Mouse (Mus musculus) Muller cell, postnatal 12 days (primary cell): ENCODE measurements around the gene Cracr2b.

Experiments
- DNase-seq: peaks from one replicate; pipeline ENCODE4 v3.0.0-alpha.2; 2015; ENCODE audit errors: inconsistent ontology term

The Cracr2b gene

DNA sequence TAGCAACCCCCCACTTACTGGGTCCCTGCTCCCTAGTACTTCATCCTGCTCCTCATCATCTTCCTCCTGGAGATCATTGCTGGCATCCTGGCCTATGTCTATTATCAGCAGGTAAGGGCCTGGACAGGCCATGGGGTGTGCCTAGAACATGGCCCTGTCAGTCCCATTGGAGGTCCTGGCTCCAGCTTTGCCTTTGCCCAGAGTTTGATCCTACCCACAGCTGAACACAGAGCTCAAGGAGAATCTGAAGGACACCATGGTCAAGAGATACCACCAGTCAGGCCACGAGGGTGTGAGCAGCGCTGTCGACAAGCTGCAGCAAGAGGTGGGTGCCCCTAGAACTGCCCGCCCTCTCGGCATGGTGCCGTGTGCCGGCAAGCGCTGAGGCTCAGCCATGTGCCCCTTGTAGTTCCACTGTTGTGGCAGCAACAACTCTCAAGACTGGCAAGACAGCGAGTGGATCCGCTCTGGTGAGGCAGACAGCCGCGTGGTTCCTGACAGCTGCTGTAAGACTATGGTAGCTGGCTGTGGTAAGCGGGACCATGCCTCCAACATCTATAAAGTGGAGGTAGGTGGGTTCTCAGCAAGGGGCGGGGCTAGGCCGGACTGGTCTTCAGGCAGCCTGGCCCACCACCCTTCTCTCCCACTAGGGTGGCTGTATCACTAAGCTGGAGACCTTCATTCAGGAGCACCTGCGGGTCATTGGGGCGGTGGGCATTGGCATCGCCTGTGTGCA is 9.2 kb downstream of the Cracr2b start:
- no peak for DNase-seq

DNA sequence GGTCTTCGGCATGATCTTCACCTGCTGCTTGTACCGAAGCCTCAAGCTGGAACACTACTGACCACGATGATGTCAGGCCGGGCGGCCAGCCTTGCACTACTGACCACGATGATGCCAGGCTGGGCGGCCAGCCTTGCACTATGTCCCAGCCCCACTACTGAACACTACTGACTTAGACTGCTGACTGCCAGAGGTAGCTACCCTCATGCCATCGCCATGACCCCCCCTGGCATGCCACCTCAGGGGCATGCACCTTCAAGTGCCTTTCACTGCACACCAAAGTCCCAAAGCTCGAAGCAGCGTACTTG is 9.7 kb downstream of the Cracr2b start:
- no peak for DNase-seq

DNA sequence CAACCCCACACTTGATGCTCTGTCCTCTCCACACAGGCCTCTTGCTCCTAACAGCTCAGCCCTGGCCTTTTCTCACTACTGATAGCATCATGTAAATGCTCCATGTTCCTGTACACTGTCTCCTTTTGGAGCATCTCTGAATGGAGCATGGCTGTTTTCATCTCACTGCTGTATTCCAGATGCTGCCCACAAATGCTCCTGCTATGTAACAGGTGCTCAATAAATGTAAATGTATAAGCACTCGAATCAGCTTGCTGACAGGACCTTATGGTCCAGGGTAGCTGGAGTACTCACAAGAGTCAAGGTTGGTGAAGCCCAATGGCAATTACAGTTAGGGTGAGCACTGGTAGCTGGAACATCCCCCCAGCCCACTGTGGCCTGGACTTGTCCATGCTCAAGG is 10.3 kb downstream of the Cracr2b start:
- DNase-seq = no peak

DNA sequence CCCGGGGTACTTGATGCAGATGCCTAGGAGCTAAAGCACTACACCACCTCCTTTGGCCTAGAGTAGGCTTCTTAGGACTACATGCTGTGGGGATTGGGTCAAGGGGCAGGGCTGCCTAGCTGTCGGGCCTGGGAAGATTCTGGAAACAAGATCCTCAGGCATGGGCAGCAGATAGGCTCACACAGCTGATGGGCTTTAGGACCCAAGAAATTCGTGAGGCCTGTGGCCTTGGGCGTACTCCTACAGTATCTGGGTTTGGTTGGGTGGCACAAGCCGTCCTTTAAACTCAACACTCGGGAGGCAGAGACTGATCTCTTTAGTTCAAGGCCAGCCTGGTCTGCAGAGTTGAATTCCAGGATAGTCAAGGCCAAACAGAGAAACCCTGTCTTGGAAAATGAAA is 11.3 kb downstream of the Cracr2b start:
- no peak for DNase-seq

DNA sequence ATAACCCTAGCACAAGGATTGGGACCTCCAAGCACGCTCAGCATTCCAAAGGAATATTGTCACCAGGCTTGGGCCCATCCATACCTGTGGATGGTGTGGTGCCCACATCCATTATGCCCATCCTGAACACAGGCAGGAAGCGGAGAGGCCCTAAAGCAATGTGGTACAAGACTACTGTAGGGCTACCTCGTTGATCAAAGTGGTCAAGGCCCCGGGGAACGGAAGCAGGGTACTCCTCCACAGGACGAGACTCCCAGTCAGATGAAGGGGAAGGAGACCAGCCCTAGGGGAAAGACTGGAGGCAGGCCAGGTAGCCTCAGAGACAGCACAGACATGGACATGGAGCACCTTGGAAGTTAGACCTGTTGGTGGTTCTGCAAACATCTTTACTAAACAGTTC is 11.9 kb downstream of the Cracr2b start:
- DNase-seq = no peak

DNA sequence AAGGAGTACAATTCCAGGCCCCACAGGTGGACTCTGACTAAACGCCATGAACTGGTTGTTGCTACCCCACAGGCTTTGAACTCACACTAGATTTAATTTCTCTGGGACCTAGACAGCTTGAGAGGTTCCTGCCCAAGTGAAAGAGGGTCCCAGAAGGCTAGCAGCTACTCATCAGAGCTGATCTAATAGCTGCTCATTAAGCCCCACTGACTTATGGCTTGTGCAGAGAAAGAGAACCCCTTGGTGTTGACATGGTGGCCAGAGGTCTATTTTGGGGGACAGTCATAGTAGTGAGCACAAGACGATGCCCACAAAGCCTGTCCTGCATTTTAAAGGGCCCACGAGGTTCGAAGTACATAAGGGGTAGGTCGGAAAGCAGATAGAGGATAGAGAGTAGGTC is 13.3 kb downstream of the Cracr2b start:
- no peak for DNase-seq

DNA sequence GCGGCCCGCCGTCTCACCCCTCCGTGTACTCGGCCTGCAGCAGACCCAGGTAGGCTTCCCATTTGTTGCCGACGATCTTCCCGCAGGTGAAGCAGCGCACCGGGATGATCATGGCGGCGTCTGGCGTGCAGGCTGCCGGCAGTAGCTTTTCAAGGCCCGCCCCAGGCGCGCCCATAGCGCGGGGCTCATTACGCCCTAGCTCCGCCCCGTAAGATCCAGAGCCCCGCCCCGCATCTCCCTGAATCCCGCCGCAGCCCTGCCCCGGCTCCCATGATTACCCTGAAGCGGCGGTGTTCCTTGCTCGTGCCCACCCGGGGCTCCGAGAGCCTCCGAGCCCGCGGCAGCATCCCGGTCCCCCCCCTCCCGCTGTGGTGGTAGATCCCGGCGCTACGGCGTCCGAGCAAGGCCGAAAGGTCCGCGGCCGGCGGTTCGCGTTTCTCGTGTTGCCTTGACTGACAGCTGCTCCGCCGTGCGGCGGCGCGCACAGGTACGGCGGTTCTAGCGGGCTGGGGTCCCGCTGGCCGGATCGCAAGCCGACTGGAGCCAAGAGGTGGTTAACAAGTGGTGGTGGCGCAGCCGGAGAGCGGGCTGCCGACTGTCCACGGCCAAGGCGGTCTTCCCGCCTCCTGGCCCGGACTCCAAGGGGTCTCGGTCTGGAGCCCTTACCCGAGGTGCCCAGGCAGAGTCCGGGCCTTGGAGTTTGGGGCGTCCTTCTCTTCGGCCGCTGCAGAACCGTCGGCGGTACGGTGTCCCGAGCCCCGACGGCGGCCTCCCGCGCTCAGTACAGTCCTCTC is 14.3 kb downstream of the Cracr2b start, which contains the start of the genes Polr2l and Tspan4:
Polr2l (minus strand) TSS at position 122 of the 794 bp plus-strand sequence.
Tspan4 (plus strand) TSS at position 230 of the 794 bp plus-strand sequence.
- DNase-seq = peak; percentile 91

DNA sequence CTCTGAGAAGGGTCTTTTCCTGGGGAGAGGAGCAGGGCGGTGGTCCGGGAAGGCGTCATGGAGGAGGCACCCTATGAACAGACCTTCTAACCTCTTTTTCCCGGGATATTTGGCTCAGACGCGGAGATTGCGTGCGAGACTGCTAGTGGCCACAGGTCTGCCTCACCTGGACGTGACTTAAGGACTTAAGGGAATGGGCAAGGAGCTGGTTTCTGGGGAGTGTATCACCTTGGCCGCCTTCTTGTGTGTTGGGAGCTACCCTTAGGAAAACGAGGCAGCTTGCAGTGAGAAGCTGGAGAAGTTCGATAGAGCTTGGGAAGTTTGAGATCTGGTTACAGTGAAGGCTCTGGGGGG is 14.9 kb downstream of the Cracr2b start:
- DNase-seq = no peak

DNA sequence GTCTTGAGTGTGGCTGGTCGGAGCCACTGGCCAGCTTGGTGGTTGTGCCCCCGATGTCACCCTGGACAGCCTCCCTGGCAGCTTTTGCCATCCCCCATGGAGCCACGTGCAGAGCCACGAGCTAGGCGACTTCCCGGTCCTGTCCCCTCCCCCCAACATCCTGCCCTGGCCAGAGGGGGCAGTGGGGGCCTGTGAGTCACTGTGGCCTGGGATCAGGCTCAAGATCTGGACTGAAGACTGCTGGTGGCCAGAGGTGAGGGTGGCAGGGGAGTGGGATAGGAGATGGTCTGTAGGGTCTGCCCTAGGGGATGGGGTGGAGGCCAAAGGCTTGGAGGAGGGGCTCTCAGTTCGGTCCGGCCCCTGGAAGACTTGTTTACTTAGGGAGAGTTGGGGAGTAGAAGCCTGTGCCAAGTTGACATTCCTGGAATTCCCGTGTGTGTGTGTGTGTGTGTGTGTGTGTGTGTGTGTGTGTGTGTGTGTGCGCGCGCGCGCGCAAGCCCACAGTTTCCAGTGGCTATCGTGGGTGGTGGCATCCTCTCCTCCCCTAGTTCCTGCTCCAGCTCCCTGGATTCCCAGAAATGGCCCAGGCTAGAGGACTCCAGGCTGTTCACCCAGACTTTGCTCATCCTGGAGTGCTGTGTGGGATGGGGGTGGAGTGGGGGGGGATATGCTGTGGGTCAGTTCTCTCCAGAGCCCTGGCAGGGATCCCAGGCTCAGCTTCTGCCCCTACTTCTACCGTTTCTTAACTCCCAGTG is 15.5 kb downstream of the Cracr2b start:
- peak; percentile 97 for DNase-seq

DNA sequence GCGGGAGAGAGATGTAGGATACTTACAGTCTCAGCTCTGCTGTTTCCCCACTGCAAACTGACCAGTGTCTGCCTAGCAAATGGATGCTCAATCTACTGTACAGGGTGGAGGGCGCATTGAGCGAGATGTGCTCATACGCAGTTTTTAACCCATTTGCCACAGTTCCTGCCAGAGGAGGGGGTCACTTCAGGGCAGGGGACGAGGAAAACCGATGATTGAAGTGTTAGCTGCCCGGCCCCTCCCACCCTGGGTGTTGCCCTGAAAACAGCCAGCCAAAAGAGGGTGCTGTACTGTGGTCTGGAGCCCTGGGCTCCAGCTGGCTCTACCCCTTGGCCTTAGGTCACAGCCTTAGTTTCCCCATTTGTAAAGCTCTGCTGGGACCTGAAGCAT is 16.1 kb downstream of the Cracr2b start:
- DNase-seq = no peak

DNA sequence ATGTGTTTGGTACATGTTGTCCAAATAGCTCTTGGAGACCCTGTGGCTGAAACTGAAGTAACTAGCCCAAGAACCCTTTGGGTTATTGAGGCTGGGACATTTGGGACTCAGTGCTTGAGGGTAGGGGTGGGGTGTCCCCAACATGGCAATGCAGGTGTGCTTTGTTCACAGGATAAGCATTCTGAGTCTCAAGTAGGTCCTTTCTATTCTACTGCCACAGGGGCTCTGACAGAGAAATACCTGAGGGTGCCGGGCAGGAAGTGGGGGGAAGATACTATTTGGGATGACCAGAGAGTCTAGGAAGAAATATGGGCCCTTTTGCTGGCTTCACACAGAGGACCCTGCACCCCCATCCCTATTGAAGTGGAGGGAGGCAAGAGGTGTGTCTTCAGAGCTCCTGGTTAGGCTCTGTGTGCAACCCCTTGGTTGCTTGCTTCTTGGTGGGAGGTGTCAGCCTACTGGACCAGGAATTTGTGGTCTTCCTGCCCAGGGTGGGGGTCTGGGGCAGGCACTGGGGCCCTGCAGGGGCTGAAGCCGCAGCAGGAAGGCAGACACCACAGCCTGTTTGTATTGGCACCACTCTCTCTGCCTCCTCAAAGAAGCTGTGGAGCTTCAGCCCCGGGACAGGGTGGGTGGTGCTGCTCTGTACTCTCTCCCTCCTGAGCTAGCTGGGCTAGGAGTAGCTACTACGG is 16.8 kb downstream of the Cracr2b start:
- peak; percentile 12 for DNase-seq

DNA sequence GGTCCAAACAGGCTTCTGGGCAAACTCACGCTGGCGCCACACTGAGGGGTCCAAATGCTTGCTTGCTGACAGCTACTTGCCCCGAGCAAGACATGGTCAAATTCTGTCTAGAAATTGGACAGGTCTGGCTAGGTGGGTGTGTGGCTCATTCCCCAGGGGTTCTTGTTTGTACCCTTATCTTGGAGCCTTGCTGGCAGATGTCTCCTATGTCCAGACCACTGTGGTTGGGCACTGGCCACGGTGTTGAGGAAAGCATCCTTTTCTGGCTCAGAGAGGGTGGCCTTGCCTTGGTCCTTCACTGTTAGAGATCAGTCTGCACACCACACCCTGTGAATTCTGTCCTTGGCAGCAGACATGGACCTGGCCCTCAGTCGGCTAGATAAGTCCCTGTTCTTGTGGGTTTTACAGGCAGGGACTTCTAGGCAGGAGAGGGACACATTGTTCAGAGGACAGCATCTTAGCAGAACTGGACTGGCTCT is 17.4 kb downstream of the Cracr2b start:
- no peak for DNase-seq

DNA sequence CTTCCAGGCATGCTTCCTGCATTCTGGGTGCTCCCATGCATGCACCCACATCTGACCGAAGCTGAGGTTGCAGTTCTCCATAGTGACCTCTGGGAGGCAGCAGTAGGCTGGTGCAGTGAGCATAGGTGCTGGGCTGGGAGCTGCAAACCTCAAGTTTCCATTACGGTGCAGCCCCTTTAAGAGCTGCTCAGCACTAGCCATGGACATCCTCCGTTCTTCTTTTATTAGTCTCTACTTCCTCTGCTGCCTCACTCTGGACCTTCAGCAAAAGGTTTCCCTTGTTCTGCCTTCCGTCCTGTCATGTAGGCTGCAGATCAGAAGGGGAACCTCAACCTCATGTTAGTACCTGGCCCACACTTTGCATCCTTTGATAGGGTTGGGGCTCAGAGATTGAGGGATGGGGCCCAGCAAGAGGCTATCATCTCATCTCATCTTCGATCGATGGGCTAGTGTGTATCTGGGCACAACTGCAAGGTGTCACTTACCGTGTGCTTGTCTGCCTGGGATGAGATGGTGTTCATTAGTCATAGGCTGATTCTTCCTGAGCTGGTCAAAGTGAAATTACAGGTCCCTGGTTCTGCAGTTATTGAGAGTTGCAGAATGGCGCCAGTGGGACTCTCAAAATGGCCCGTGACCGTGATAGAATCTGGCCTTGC is 20.1 kb downstream of the Cracr2b start:
- DNase-seq = peak; percentile 70

DNA sequence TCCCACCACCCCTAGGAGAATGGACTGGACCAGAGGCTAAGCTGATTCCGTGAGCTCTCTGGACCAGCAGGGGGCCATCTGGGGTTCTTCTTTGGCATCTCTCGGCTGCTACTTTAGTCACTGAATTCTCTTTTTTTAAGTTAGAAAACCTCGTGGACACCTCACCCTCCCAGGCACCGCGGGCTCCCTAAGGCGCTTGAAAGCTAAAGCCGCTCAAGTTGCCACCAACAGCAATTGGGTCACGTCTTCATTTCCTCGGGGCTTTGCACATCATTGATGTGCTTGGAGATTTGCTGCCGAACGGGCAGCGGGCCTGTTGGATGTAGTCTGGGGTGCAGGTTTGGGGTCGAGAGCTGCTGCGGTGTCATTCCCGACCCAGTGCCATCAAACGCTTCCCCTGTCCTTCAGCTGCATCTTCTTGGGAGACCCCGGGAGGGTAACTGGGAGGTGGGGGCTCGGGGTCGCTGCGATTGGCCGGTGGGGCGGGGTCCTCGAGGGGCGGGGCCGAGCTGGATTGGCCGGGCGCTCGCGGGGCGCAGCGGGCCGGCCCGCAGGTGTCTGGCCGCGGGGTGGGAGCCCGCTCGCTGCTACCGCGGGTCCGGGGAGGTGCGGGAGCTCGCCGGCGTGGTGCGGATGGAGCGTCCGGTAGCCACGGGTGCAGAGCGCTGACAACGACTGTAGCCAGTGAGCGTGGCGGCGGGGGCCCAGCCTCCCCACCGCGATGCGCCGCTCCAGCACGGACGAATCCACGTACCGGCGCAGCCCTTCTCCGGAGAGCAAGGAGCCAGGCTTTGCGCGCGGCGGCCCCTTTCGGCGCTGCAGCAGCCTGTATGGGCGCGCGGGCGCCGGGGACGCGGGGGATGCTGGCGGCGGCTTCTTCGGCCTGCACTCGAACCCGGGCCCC is 20.9 kb downstream of the Cracr2b start:
- DNase-seq = peak; percentile 74

DNA sequence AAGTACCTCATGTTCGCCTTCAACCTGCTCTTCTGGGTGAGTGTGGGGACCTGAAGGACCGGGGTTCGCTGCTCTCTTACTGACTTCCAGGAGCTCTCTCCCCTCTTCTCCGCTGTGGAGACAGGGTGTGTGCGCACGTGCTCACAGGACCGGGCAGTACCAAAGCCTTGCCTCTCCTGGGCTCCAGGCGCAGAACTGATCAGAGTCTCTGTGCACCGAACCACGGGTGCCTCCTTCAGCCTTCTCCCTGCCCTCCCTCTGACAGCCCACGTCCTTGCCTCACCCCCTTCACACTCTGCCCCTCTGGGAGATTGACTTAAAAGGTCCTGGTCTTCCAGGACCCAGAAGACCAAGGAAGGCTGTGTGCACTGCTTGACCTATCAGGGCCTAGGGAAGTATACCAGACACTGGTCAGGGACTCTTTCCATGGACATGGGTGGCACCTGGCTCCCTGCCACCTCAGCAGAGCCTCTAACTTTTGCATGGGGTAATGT is 21.7 kb downstream of the Cracr2b start:
- peak; percentile 18 for DNase-seq

DNA sequence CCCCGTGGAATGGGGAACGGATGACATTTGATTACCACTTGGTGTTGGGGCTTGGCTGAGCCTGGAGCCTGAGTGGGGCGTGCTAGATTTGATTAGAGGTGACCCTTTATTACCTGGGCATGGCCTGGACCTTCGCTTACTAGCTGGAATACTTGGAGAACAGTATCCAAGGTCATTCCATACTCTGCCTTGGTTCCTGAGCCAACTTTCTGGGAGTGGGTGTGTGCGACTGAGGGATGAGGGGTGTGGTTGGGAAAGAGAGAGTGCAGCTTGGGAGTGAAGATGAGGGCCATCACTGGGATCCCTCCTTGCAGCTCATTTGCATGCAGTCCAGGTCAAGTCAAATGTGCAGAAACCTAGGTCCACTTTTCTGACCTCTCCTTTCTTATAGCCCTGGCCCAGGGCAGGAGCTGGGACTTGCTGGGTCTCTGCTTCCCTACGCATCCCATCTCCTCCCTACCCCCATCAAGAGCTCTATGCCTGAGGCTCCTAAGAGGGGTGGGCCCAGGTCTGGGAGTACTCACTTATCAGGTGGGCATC is 22.3 kb downstream of the Cracr2b start:
- DNase-seq = no peak

DNA sequence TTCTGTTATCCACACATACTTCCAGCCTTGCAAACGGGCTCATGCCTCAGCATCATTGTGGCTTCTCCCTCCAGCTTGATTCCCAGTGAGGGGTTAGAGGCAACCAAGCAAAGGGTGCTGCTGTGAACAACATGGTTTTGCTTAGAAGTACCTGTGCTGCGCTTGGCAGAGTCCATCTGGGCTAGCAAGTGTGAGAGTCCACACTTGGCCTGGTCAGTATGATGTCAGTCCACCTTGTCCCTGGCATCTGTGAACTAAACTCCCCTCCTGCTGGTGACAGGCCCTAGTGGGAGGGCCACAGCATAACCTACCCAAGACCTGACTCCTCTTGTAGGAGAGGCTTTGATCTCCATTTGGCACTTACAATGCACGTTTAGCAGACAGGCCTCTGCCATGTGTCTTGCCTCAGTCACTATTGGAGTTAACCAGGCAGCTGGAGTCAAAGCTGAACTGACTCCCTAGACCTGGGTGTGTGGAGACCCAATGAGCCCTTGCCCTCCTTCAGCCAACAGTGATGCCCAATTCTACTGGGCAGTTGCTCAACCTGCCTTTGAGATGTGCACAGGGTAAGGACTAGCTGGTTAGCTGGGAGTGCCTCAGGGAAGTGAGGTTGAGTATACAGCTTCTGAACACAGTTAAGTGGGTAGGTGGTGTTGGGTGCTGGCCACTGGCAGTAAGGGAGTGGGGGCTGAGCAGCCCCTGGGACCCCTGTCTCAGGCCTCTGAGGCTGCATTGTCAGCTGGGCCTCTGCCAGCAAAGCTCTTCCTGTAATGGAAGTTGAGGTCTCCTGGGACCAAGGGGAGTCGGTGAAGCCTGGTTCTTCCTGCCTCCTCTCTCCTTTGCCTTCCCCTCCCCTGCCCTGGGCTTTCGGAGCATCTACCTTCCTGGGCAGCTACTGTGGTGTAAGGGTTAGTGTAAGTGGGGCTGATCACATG is 23.6 kb downstream of the Cracr2b start:
- no peak for DNase-seq

DNA sequence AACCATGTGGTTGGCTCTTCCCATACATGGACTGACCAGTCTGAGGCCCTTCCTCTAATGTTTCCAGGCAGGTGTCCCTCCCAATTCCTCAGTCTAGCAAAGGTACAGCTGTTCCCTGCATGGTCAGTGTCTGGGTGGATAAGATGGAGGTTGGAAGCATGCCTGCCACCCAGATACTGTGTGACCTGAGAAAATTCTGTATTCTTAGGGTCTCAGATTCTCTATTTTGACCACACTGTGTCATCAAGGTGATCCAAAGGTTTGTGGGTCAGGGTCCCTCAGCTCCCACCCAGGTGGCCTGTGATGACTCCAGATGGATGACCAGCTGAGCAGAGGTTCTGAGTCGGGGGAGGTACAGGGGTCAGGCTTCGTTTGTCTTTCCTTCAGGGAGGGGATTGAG is 24.3 kb downstream of the Cracr2b start:
- no peak for DNase-seq

DNA sequence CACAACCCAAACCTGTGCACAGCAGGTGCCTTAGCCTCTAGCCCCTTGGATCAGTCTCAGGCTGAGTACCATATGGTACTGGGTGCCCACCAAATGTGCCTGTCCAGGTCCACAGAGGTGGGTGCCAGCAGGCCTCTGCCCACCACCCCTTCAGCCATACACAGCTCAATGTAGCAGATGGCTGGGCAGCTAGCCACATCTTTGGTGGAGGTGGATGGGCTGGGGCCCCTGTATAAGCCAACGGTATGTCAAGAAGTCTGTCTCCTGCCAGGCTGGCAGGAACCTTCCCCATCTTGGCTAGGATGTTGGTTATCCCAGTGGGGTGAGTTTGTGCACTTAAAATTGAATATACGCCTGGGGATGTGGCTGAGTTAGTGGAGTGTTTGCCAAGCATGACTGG is 24.7 kb downstream of the Cracr2b start:
- no peak for DNase-seq
